Mouse (Mus musculus) CH12.LX (cell line): Measurements from ENCODE around the gene Rhod. TPM values are rescaled to one million over a fixed set of nuclear protein-coding genes. Genes with fewer than 3 reads are reported as not detected.

Experiments used
- DNase-seq: peaks from one replicate; pipeline ENCODE4 v3.0.0-alpha.2; 2013; ENCODE audit errors: extremely low read depth
- H3K27ac ChIP-seq: 2 replicates; pipeline ENCODE4 v1.5.1; 2012; ENCODE audit warnings: low read depth, mild to moderate bottlenecking, control low read depth, moderate library complexity; ENCODE audit not compliant: insufficient read depth
- H3K27me3 ChIP-seq: replicated peaks from 2 replicates; pipeline ENCODE3; 2012; ENCODE audit warnings: inconsistent platforms
- H3K36me3 ChIP-seq, 2 experiments: replicated peaks in 1 of 2; 2 replicates each; pipeline versions ENCODE3 to v1.6.1; 2012; ENCODE audit warnings: inconsistent platforms in 1 of 2, low read length in 1 of 2, mild to moderate bottlenecking in 1 of 2, mixed read lengths in 1 of 2, moderate library complexity in 1 of 2; ENCODE audit not compliant: control insufficient read depth in 1 of 2, insufficient read depth in 1 of 2
- H3K4me1 ChIP-seq, 2 experiments: 2 replicates each; pipeline ENCODE4 v1.6.1; 2012; ENCODE audit warnings: inconsistent platforms in 1 of 2, moderate library complexity in 1 of 2; ENCODE audit not compliant: insufficient read depth in 2 of 2, control insufficient read depth in 1 of 2
- H3K4me2 ChIP-seq: 2 replicates; pipeline ENCODE4 v1.6.1; 2012; ENCODE audit warnings: low read depth, mild to moderate bottlenecking, control low read depth; ENCODE audit not compliant: poor library complexity, insufficient read depth, severe bottlenecking
- H3K4me3 ChIP-seq, 3 experiments: fragments of 150-350 bp in 1 of 3; sonication (generic) in 1 of 3; replicated peaks in 1 of 3; 2 replicates each; pipeline versions ENCODE3 to v1.5.1; 2011 to 2012; ENCODE audit warnings: low read depth in 2 of 3, low read length in 2 of 3, mild to moderate bottlenecking in 2 of 3, moderate library complexity in 2 of 3, control low read depth in 1 of 3, improper control_type of control experiment in 1 of 3, inconsistent platforms in 1 of 3, mixed read lengths in 1 of 3; ENCODE audit not compliant: poor library complexity in 1 of 3
- H3K79me2 ChIP-seq: replicated peaks from 2 replicates; pipeline ENCODE4 v1.6.1; 2012; ENCODE audit warnings: mild to moderate bottlenecking, moderate library complexity; ENCODE audit not compliant: control insufficient read depth, poor library complexity, insufficient read depth, severe bottlenecking; ENCODE audit errors: extremely low read depth
- H3K9ac ChIP-seq: 2 replicates; pipeline ENCODE4 v1.6.1; 2012; ENCODE audit warnings: low read depth, mild to moderate bottlenecking, control low read depth, moderate library complexity; ENCODE audit not compliant: insufficient read depth
- H3K9me3 ChIP-seq: replicated peaks from 2 replicates; pipeline ENCODE3; 2012; ENCODE audit warnings: low read length, inconsistent platforms, mixed read lengths
- CHD1 ChIP-seq: IDR thresholded peaks from 2 replicates; pipeline ENCODE4 v1.6.1; 2012; ENCODE audit warnings: low read depth, low read length, improper control_type of control experiment, inconsistent platforms
- CTCF ChIP-seq, 2 experiments: IDR thresholded peaks in 1 of 2; conservative IDR thresholded peaks in 1 of 2; 2 replicates each; pipeline ENCODE4 v1.5.1; 2011 to 2012; ENCODE audit warnings: low read depth in 2 of 2, low read length in 2 of 2, improper control_type of control experiment in 1 of 2, inconsistent platforms in 1 of 2, mild to moderate bottlenecking in 1 of 2, moderate library complexity in 1 of 2
- E2F4 ChIP-seq: IDR thresholded peaks from 2 replicates; pipeline ENCODE4 v1.6.1; 2011; ENCODE audit warnings: low read depth, low read length, improper control_type of control experiment; ENCODE audit not compliant: insufficient replicate concordance
- JUND ChIP-seq: conservative IDR thresholded peaks from 2 replicates; pipeline ENCODE4 v1.6.1; 2011; ENCODE audit warnings: low read depth, low read length, improper control_type of control experiment
- KAT2A ChIP-seq: IDR thresholded peaks from 2 replicates; pipeline ENCODE4 v1.6.1; 2012; ENCODE audit warnings: low read length, improper control_type of control experiment, inconsistent platforms; ENCODE audit not compliant: insufficient replicate concordance
- MEF2A ChIP-seq: IDR thresholded peaks from 2 replicates; pipeline ENCODE4 v1.6.1; 2014; ENCODE audit warnings: low read depth, mild to moderate bottlenecking, inconsistent platforms, low read length, improper control_type of control experiment, borderline replicate concordance
- PAX5 ChIP-seq: IDR thresholded peaks from 2 replicates; pipeline ENCODE4 v1.6.1; 2012; ENCODE audit warnings: low read length, inconsistent platforms, mixed read lengths
- RAD21 ChIP-seq: IDR thresholded peaks from 2 replicates; pipeline ENCODE4 v1.6.1; 2011; ENCODE audit warnings: low read depth, mild to moderate bottlenecking, low read length, improper control_type of control experiment, moderate library complexity
- RCOR1 ChIP-seq: conservative IDR thresholded peaks from 2 replicates; pipeline ENCODE4 v1.6.1; 2012; ENCODE audit warnings: low read depth, mild to moderate bottlenecking, inconsistent platforms, low read length, improper control_type of control experiment
- SIN3A ChIP-seq: IDR thresholded peaks from 2 replicates; pipeline ENCODE4 v1.6.1; 2012; ENCODE audit warnings: low read length, improper control_type of control experiment, inconsistent platforms
- SMC3 ChIP-seq: IDR thresholded peaks from 2 replicates; pipeline ENCODE4 v1.6.1; 2011; ENCODE audit warnings: low read depth, low read length, improper control_type of control experiment
- USF2 ChIP-seq: conservative IDR thresholded peaks from 2 replicates; pipeline ENCODE4 v1.6.1; 2011; ENCODE audit warnings: low read depth, low read length, improper control_type of control experiment
- ZKSCAN1 ChIP-seq: IDR thresholded peaks from 2 replicates; pipeline ENCODE4 v1.6.1; 2012; ENCODE audit warnings: low read depth, inconsistent platforms, low read length, improper control_type of control experiment, borderline replicate concordance
- dilution Hi-C: fragments of 300-500 bp; cut with MboI; formaldehyde crosslinking; loops from 2 replicates; pipeline ENCODE4 v1.14.3; 2020; ENCODE audit warnings: low sequenced_read_pairs; ENCODE audit not compliant: extremely low pct_unique_long_range_greater_than_20kb, extremely low pct_ligation_motif_present
- in situ Hi-C: fragments of 300-500 bp; cut with MboI; formaldehyde crosslinking; loops from 3 replicates; pipeline ENCODE4 v1.14.3; 2019; ENCODE audit warnings: low sequenced_read_pairs, low pct_ligation_motif_present, low pct_unique_long_range_greater_than_20kb, mixed read lengths
- polyA plus RNA-seq: library from polyadenylated mRNA; unstranded; fragments of >175 nt; gene quantifications from 2 replicates; pipeline ENCODE4 v1.2.1, GENCODE M21; 2012; ENCODE audit warnings: low read depth; ENCODE audit not compliant: insufficient read length
- total RNA-seq, 2 experiments: library from RNA; depleted of rRNA; stranded (reverse); fragments of 300-350 nt in 1 of 2; fragments of >200 nt in 1 of 2; gene quantifications; 2 replicates each; pipeline ENCODE4 v1.2.3; 2012 to 2014

The Rhod gene
- total and polyA plus RNA-seq, 3 experiments = 14.4 to 20.1 (median 19.3) TPM

DNA sequence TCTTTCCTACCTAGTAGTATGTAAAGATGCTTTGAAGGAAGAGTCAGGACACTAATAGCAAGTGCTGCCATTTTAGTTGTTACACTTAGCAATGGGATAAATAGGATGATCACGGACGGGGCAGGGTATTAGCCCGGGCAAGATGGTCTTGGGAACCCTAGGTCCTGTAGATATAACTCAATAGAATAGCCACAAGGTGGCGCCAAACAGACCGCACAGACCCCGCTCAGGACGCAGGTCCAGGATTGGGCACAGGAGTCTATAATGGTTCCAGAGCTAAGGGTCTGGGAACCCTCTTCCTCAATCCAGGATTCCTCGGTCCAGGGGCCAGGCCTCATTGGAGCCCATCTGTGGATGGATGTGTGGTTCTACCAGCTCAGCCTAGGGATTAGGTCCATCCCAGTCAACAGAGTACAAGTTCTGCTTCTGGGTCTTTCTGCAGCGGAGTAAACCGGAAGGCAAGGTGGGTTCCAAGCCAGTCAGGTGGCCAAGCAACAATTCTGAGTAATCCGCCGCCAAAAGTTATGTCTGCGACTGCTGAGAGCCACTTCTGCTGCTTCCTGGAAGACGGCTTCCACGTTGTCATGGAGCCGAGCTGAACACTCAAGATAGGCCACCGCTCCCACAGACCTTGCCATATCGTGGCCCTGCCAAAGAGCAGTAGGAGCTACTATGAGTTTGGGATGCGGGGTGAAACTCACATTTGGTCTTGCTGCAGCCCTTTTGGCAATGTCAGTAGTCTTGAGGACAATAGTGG lies 13.4 kb downstream of the Rhod start:
- H3K36me3 ChIP-seq = peaks cover 21 to 59% of the 10 kb centered on the region in 2 experiments

DNA sequence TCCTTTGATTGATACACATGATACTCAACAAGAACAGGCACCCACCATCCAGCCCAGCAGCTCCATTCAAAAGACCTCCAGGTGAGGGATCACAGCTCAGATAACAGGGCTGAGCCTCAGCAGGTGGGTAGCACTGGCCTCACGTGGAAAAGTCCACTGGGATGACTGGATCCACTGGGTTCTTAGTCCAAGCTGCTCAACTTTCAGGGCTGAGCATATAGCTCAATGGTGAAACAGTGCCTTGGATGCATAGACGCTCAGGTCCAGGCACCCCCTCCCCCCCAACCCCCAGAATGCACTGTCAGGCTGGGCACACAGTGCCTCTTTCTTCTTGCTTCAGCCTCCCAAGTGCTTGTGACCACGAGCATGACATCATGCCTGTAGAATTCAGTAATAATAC lies 16.2 kb downstream of the Rhod start:
- in situ Hi-C loops = loop anchor here (10.0 kb wide), 1 partner anchor 168 kb away; no protein-coding TSS in a partner anchor

More for the DNA sequence above, 13.4 kb downstream of the Rhod start:
- Histone ChIP-seq H3K4me2 (no peak overlapping the region), H3K9me3 (no peaks in the 10 kb centered on the region), H3K27me3 (no peaks in the 10 kb centered on the region), H3K27ac (no peak overlapping the region), H3K4me3 (no peak overlapping the region), H3K9ac (no peak overlapping the region), H3K4me1 (peaks cover 5 to 23% of the 10 kb centered on the region in 2 experiments), H3K79me2 (no peaks in the 10 kb centered on the region)
- in situ Hi-C loops (loop anchor here (10.0 kb wide), 1 partner anchor 171 kb away; no protein-coding TSS in a partner anchor), dilution Hi-C loops (no loop called here)
- DNase-seq = peak; percentile 45
- TF ChIP-seq SMC3 (peak; percentile 46), CTCF (conservative IDR thresholded peaks at IDR 0.05 in 1 of 2, IDR thresholded peaks at IDR 0.05 in 1 of 2; ENCODE audit: low read depth in 2 of 2, low read length in 2 of 2) (peak in 1 of 2 experiments; percentile 69; a peak in 3 of 4 replicates), RCOR1 (no peak)

DNA sequence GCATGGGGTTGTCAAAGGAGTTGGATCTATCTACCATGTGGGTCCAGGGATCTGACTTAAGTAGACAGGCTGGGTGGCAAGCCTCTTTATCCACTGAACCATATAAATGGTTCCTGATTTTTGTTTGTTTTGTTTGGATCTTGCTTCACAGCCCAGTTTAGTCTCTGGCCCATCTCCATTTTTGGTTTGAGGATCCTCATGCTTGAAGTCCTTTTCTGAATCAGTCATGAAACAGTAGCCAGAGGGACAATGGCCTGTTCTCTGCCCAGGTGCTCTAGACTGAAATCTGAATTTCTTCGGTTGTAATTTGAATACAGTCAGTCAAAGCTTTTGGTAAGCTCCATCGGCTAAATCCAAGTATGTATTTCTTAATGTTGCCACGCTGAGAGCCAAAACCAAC lies 16.7 kb downstream of the Rhod start:
- peaks cover 5 to 28% of the 10 kb centered on the region in 2 experiments for H3K4me1 ChIP-seq
- H3K27me3 ChIP-seq = no peaks in the 10 kb centered on the region
- dilution Hi-C loops (no loop called here), in situ Hi-C loops (loop anchor here (10.0 kb wide), 1 partner anchor 168 kb away; no protein-coding TSS in a partner anchor)
- H3K9me3 ChIP-seq = no peaks in the 10 kb centered on the region
- H3K27ac ChIP-seq = no peak overlapping the region
- peaks cover 21 to 42% of the 10 kb centered on the region in 2 experiments for H3K36me3 ChIP-seq
- no peaks in the 10 kb centered on the region for H3K79me2 ChIP-seq
- H3K4me3 ChIP-seq = no peak overlapping the region
- TF ChIP-seq KAT2A (no peak), CHD1 (no peak), ZKSCAN1 (no peak), PAX5 (no peak), RCOR1 (no peak), RAD21 (no peak), SIN3A (no peak), JUND (no peak), E2F4 (no peak)
- H3K4me2 ChIP-seq = no peak overlapping the region
- no peak overlapping the region for H3K9ac ChIP-seq
- no peak for DNase-seq

More for the DNA sequence above, 16.2 kb downstream of the Rhod start:
- H3K4me2 ChIP-seq = no peak overlapping the region
- TF ChIP-seq MEF2A (0 out of 2 replicates have a peak, but pooled peaks have one; percentile 16), USF2 (no peak)
- H3K27ac ChIP-seq = no peak overlapping the region
- H3K79me2 ChIP-seq = no peaks in the 10 kb centered on the region
- H3K9me3 ChIP-seq = no peaks in the 10 kb centered on the region
- H3K27me3 ChIP-seq = no peaks in the 10 kb centered on the region
- H3K4me3 ChIP-seq = no peak overlapping the region
- dilution Hi-C loops = no loop called here
- H3K36me3 ChIP-seq = peaks cover 21 to 45% of the 10 kb centered on the region in 2 experiments
- no peak for DNase-seq
- no peak overlapping the region for H3K9ac ChIP-seq
- peaks cover 5 to 28% of the 10 kb centered on the region in 2 experiments for H3K4me1 ChIP-seq
